Mouse (Mus musculus): ENCODE measurements at regions not wholly inside any gene's neighbourhood (a gene's known extent, or its start where the extent isn't known, plus 50 kb on each side); places are given as distances from the start of the nearest gene placed in this dataset.

DNA sequence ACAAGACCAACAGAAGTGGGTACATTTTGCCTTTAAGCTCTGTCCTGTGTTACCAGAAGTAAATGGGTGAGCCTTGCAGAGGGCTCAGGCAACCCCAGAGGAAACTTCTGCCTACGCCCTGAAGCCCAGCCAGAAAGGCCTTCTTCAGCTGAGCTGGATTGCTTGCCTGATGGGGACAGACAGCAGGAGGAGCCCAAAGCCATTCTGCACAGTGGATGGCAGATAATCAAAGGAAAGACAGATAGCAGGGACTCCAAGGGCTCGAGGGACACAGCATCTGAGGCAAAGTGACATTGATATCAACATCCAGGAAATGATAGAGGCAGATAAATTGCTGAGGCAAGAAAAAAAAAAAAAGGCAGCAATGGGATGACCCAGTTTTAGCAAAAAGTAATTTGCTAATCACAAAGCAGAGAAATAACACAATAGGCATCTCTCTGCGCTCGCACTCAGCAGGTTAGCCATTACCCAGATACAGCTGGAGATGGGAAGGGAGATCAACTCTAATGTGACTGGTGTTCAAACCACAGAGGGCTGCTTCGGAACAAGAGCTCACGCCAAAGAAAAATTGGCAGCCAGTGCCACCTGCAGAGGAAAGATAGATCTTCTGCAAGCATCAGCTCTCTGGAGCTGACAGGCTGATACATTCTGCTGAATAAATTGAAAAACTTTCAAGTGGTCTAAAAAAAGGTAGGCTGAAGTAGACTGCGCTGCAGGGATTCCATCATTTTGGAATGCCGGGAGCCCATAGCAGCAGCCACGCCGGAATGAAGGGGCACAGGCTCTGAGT is 494.8 kb downstream of the Prim2 start:
- Histone ChIP-seq H3K9ac (no peak overlapping the region), H3K27ac (replicated peaks) (no peak overlapping the region), H3K36me3 (no peaks in the 10 kb centered on the region), H3K27me3 (replicated peaks) (no peaks in the 10 kb centered on the region), H3K9me3 (no peaks in the 10 kb centered on the region), H3K4me3 (no peak overlapping the region), H3K4me1 (0 out of 2 replicates have a peak, but pooled peaks cover 4% of the 10 kb centered on the region), H3K4me2 (no peak overlapping the region)
- 45% methylated on average over 10 of the region's 10 CpGs for WGBS
- ATAC-seq (ENCODE audit: extremely low read depth, insufficient number of reproducible peaks, low FRiP score, low TSS enrichment): no peak

DNA sequence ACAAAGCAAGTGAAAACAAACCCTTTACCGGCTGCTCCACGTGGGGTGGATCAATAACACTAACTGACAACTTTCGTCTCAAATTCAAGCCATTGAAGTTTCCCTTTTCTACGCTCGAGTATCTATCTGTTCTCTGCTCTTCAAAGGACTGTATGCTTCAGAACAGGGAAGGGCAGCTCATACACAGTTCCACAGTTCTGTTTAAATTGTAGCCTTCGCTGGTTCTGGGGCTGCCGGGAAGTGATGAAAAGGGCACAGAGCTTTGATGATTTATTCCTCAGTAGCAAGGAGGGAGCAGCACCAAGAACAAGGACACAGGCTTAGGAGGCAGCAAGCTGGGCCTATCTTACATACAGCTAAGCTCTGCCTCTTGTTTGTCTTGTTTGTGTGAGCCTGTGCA is 532.6 kb downstream of the Prim2 start:
- Histone ChIP-seq H3K4me2 (no peak overlapping the region), H3K9ac (no peak overlapping the region), H3K27me3 (replicated peaks) (no peaks in the 10 kb centered on the region), H3K4me1 (no peaks in the 10 kb centered on the region), H3K9me3 (no peaks in the 10 kb centered on the region), H3K27ac (replicated peaks) (no peak overlapping the region), H3K4me3 (no peak overlapping the region), H3K36me3 (no peaks in the 10 kb centered on the region)
- no peak for ATAC-seq (ENCODE audit: extremely low read depth, insufficient number of reproducible peaks, low FRiP score, low TSS enrichment)
- 64% methylated on average over 7 of the region's 7 CpGs for WGBS

DNA sequence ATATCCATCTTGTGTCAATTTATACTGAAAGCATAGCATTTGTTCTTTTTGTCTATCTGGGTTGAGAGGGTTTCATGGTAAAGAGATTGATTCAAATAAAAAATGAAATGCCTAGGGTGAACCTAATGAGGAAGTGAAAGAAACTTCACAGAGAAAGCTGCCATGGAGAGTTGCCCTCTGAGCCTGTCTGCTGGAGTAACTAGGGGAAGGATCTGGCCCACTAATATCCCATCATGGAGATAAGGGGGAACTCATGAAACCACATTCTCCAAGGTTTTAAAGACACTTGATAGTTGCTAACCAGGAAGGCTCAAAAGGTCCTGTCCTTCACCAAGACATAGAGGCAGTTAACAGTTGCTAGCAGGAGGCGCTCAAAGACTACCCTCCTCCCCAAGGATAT is 539.2 kb downstream of the Prim2 start:
- 0 out of 2 replicates have a peak, but pooled peaks cover 2% of the 10 kb centered on the region for H3K4me1 ChIP-seq
- ATAC-seq (ENCODE audit: extremely low read depth, insufficient number of reproducible peaks, low FRiP score, low TSS enrichment): no peak
- H3K27me3 ChIP-seq (replicated peaks): no peaks in the 10 kb centered on the region
- H3K36me3 ChIP-seq: no peaks in the 10 kb centered on the region
- H3K9ac ChIP-seq: no peak overlapping the region
- no peak overlapping the region for H3K4me3 ChIP-seq
- H3K27ac ChIP-seq (replicated peaks): no peak overlapping the region
- no peaks in the 10 kb centered on the region for H3K9me3 ChIP-seq
- H3K4me2 ChIP-seq: no peak overlapping the region
- 87% methylated on average over 1 of the region's 1 CpGs for WGBS

DNA sequence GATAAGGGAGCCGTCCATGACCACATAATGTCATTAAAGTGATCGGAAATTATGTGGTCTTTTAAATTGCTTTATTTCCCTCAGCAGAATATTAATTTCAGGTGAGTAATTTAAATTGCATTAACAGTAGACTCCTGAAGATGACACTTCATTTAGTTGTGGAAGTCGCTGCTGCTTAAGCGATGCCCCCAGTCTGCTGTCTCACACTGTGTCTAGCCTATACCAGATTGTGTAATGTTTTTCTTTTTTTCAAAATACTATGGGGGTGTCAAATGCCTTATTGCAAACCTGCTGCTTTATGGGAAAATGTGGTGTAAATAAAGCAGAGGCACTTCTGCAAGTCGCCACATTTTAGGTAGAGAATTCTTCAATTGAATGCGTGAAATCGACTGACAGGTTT is 544.5 kb downstream of the Prim2 start:
- Histone ChIP-seq H3K27ac (replicated peaks) (no peak overlapping the region), H3K9me3 (no peaks in the 10 kb centered on the region), H3K4me3 (no peak overlapping the region), H3K9ac (no peak overlapping the region), H3K4me1 (0 out of 2 replicates have a peak, but pooled peaks cover 2% of the 10 kb centered on the region), H3K27me3 (replicated peaks) (no peaks in the 10 kb centered on the region), H3K4me2 (no peak overlapping the region), H3K36me3 (no peaks in the 10 kb centered on the region)
- no peak for ATAC-seq (ENCODE audit: extremely low read depth, insufficient number of reproducible peaks, low FRiP score, low TSS enrichment)
- 80% methylated on average over 7 of the region's 7 CpGs for WGBS

DNA sequence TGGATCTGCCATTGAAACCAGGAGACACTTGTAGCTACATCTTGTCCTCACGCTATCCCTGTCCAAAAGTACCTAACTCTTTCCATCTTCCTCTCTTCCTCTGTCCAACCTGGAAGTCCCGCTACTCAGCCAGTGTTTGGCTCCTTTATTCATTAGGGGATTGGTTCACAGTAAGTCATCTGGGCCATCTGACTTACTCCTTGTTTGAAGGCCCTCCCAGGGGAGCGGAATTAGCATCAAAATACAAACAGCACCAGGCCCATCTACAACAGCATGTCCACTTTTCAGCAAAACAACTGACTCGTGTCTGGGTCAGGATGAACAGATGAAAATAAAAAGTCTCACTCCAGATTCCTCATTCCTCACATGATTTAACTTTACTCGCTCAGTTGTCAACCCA is 559.2 kb upstream of the Gm5415 start:
- H3K4me1 ChIP-seq: no peaks in the 10 kb centered on the region
- H3K9me3 ChIP-seq: peaks cover 13% of the 10 kb centered on the region
- H3K4me3 ChIP-seq: no peak overlapping the region
- WGBS: 80% methylated on average over 5 of the region's 5 CpGs
- no peak for ATAC-seq (ENCODE audit: extremely low read depth, insufficient number of reproducible peaks, low FRiP score, low TSS enrichment)
- no peaks in the 10 kb centered on the region for H3K27me3 ChIP-seq (replicated peaks)
- no peaks in the 10 kb centered on the region for H3K36me3 ChIP-seq
- H3K4me2 ChIP-seq: no peak overlapping the region
- H3K9ac ChIP-seq: no peak overlapping the region
- no peak overlapping the region for H3K27ac ChIP-seq (replicated peaks)

DNA sequence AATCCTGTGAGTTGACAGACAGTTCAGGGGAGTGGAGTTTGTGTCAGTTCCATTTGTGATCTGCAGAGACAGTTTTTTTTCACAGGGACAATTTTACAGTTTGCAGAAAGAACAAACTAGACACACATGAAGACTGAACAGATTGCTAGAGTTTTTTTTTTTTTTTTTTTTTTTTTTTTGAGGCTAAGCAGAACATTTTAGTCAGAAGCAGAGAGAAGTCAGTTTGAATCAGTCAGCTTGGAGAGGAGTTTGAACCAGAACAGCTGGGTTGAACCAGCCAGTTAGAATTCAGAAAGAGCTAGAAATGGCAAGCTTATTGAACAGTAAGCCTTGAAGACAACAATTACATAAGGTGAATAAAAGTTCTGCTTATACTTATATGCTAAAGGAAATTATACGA is 557.2 kb upstream of the Gm5415 start:
- Histone ChIP-seq H3K27me3 (replicated peaks) (no peaks in the 10 kb centered on the region), H3K9ac (no peak overlapping the region)
- ATAC-seq (ENCODE audit: extremely low read depth, insufficient number of reproducible peaks, low FRiP score, low TSS enrichment): no peak

DNA sequence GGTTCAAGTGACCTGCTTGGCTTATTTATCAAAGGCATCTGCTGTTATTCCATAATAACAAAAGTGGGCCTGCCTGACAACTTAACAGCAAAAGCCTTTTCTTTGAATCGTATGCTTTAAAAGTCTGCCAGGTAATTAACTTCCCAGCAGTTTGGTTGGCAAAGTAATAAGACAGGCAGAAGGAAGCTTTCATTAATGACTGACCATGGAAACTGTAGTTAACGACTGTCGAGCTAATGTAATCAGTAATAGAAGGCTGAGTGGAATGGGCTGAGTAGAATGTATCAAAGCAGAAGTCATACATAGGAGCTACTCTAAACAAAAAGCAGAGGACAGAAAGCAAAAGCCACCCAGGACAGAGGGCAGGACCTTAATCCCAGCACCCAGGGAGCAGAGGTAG is 551.0 kb upstream of the Gm5415 start:
- H3K9ac ChIP-seq: no peak overlapping the region
- no peak overlapping the region for H3K27ac ChIP-seq (replicated peaks)
- 70% methylated on average over 3 of the region's 3 CpGs for WGBS
- H3K4me1 ChIP-seq: no peaks in the 10 kb centered on the region
- H3K27me3 ChIP-seq (replicated peaks): no peaks in the 10 kb centered on the region
- ATAC-seq (ENCODE audit: extremely low read depth, insufficient number of reproducible peaks, low FRiP score, low TSS enrichment): no peak
- H3K4me3 ChIP-seq: no peak overlapping the region
- H3K36me3 ChIP-seq: no peaks in the 10 kb centered on the region
- H3K9me3 ChIP-seq: no peaks in the 10 kb centered on the region
- no peak overlapping the region for H3K4me2 ChIP-seq

More for the DNA sequence above, 557.2 kb upstream of the Gm5415 start:
- Histone ChIP-seq H3K27ac (replicated peaks) (no peak overlapping the region), H3K9me3 (peaks cover 13% of the 10 kb centered on the region), H3K4me2 (no peak overlapping the region), H3K4me1 (no peaks in the 10 kb centered on the region), H3K36me3 (no peaks in the 10 kb centered on the region), H3K4me3 (no peak overlapping the region)
- WGBS: 81% methylated on average over 1 of the region's 1 CpGs

DNA sequence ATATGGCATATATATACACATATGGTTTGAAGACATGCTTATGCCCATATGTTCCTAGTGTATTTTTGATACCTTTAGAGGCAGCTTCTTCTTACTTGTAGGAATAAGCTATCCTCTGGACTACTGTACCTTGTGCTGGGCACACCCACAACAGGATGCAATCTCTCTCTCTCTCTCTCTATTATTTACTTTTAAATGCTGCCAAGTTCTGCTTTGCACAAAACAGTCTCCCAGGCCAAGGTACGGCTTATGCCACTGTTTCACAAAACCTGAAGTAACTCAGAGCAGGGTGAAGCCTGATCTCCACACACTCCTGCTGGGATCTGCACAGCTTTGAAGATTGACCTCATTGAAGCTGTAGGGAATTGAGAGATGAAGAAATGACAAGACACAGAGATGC is 549.8 kb upstream of the Gm5415 start:
- no peaks in the 10 kb centered on the region for H3K36me3 ChIP-seq
- H3K27me3 ChIP-seq (replicated peaks): no peaks in the 10 kb centered on the region
- 65% methylated on average over 1 of the region's 1 CpGs for WGBS
- H3K4me1 ChIP-seq: no peaks in the 10 kb centered on the region
- no peak overlapping the region for H3K9ac ChIP-seq
- no peak overlapping the region for H3K4me3 ChIP-seq
- no peaks in the 10 kb centered on the region for H3K9me3 ChIP-seq
- no peak for ATAC-seq (ENCODE audit: extremely low read depth, insufficient number of reproducible peaks, low FRiP score, low TSS enrichment)
- H3K27ac ChIP-seq (replicated peaks): no peak overlapping the region
- H3K4me2 ChIP-seq: no peak overlapping the region

DNA sequence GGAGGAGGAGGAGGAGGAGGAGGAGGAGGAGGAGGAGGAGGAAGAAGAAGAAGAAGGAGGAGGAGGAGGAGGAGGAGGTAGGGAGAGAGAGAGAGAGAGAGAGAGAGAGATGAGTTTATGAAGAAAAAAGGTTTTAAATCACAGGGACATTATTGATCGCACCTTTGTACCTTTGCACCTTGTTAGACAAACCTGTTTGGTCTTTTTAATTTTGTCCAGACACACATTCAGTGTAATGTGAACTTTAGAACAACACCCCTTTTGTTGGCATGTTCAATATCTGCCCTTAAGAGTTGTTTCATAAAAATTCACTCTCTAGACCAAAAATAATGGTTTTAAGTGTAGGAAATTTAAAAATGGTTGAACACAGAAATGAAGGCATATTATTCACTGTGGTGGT is 527.5 kb upstream of the Gm5415 start:
- H3K27ac ChIP-seq (replicated peaks): no peak overlapping the region
- no peak overlapping the region for H3K4me2 ChIP-seq
- no peaks in the 10 kb centered on the region for H3K27me3 ChIP-seq (replicated peaks)
- no peak for ATAC-seq (ENCODE audit: extremely low read depth, insufficient number of reproducible peaks, low FRiP score, low TSS enrichment)
- H3K36me3 ChIP-seq: no peaks in the 10 kb centered on the region
- H3K4me1 ChIP-seq: no peaks in the 10 kb centered on the region
- H3K4me3 ChIP-seq: no peak overlapping the region
- WGBS: 91% methylated on average over 1 of the region's 1 CpGs
- H3K9me3 ChIP-seq: no peaks in the 10 kb centered on the region
- no peak overlapping the region for H3K9ac ChIP-seq

DNA sequence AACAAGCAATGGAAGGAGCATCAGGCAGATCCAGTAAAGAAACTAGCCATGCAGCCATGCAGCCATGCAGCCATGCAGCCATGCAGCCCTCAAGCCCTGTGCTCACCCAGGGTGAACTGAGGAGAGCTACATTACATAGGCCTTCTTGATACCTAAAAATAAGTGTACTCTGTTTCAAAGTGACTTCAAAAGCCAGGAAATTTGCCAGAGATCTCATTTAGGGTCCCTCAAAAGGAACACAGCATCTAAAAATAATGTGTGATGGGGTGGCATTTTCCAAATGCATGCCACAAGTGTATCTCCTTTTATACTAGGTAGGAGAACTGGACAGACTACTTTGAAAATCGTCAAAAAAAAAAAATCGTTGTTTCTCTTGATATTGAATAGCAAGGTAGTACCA is 510.9 kb upstream of the Gm5415 start:
- Histone ChIP-seq H3K27ac (replicated peaks) (no peak overlapping the region), H3K4me1 (no peaks in the 10 kb centered on the region), H3K36me3 (no peaks in the 10 kb centered on the region), H3K4me3 (no peak overlapping the region), H3K9me3 (no peaks in the 10 kb centered on the region), H3K9ac (no peak overlapping the region), H3K27me3 (replicated peaks) (no peaks in the 10 kb centered on the region), H3K4me2 (no peak overlapping the region)
- WGBS: 65% methylated on average over 2 of the region's 2 CpGs
- ATAC-seq (ENCODE audit: extremely low read depth, insufficient number of reproducible peaks, low FRiP score, low TSS enrichment): no peak

DNA sequence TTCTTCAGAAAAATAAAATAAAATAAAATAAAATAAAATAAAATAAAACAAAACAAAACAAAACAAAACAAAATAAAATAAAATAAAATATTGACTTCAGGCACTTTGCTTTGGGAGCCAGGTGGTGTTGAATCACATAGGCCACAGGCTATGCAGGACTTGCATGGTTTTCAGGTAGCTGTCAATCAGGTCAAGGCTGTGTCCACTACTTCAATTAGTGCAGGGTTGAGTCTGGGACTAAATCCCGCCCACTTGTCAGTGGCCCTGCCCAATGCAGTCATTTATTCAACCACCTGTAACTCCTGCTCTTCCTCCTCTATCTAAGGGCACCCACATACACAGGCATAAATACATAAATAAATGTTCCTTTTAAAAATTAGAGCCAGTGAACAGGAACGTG is 497.3 kb upstream of the Gm5415 start:
- no peaks in the 10 kb centered on the region for H3K27me3 ChIP-seq (replicated peaks)
- H3K27ac ChIP-seq (replicated peaks): no peak overlapping the region
- no peaks in the 10 kb centered on the region for H3K36me3 ChIP-seq
- H3K4me2 ChIP-seq: no peak overlapping the region
- H3K9ac ChIP-seq: no peak overlapping the region
- H3K9me3 ChIP-seq: no peaks in the 10 kb centered on the region
- H3K4me3 ChIP-seq: no peak overlapping the region
- ATAC-seq (ENCODE audit: extremely low read depth, insufficient number of reproducible peaks, low FRiP score, low TSS enrichment): no peak
- H3K4me1 ChIP-seq: no peaks in the 10 kb centered on the region
- WGBS: 79% methylated on average over 2 of the region's 2 CpGs

DNA sequence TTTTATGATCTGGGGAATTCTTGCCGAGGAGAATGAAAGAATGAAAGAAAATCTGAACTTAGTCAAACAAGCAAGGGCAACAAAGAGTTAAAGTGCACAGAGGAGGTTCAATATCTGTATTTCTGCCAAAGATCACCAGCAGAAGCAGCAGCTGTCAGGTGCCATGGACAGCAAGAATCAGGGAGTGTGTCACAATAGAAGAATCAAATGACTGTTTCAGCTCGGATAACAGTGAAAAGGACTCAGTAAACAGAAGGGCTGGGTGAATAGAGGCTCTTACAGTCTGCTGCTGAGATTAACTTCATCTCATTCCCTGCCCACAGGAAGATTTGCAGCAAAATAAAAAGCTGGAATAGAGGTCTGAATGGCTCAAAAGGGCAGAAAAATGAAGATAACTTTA is 495.3 kb upstream of the Gm5415 start:
- Histone ChIP-seq H3K36me3 (no peaks in the 10 kb centered on the region), H3K9me3 (no peaks in the 10 kb centered on the region), H3K27ac (replicated peaks) (no peak overlapping the region), H3K4me1 (no peaks in the 10 kb centered on the region), H3K4me3 (no peak overlapping the region), H3K9ac (no peak overlapping the region), H3K4me2 (no peak overlapping the region), H3K27me3 (replicated peaks) (no peaks in the 10 kb centered on the region)
- 49% methylated on average over 2 of the region's 2 CpGs for WGBS
- ATAC-seq (ENCODE audit: extremely low read depth, insufficient number of reproducible peaks, low FRiP score, low TSS enrichment): no peak

Measured in heart, embryonic 13.5 days (tissue).